Mouse (Mus musculus): ENCODE measurements around the gene Gja1. TPM values are rescaled to one million over a fixed set of nuclear protein-coding genes. Genes with fewer than 3 reads are reported as not detected.

The Gja1 gene
- total RNA-seq, 2 experiments from 2014 or later: 436 to 469 TPM

GRCm38 (mm10) chr10:56405934-56406333 is 28.8 kb downstream of the Gja1 start:
- intact Hi-C loops (cut with DNase I): no loop called here
- no peak for DNase-seq

GRCm38 (mm10) chr10:56406386-56407130 is 29.4 kb downstream of the Gja1 start:
- no peak for DNase-seq
- intact Hi-C loops (cut with DNase I): no loop called here

GRCm38 (mm10) chr10:56415894-56416570 is 38.9 kb downstream of the Gja1 start:
- intact Hi-C loops (cut with DNase I): no loop called here
- peak in 1 of 2 experiments; percentile 7 for DNase-seq

GRCm38 (mm10) chr10:56422518-56422917 is 45.4 kb downstream of the Gja1 start:
- DNase-seq: no peak
- intact Hi-C loops (cut with DNase I): no loop called here

- intact Hi-C loops (cut with DNase I): no loop called here
- no peak for DNase-seq
Observed at GRCm38 (mm10) chr10:56425016-56425798, 48.1 kb downstream of the Gja1 start.

GRCm38 (mm10) chr10:56426369-56426768 is 49.2 kb downstream of the Gja1 start:
- intact Hi-C loops (cut with DNase I): no loop called here
- DNase-seq: no peak

- intact Hi-C loops (cut with DNase I): no loop called here
- no peak for DNase-seq
Observed at GRCm38 (mm10) chr10:56427382-56427781, 50.3 kb downstream of the Gja1 start.

DNA sequence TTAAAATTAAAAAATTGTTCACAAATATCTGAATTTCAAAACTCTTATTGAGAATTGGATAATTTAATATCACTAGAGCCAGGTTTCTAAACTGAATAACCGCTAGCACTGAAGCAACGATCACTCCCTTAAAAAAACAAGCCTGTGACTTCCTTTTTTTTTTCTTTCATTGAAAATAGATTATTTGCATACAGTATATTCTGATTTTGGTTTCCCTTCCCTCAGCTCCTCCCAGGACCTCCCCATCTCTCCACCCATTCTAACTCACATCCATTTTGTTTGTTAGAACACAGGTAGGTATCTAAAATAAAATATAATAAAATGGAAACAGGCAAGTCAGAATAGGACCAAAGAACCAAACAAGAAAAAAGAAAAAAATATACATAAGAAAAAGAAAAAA is 50.7 kb downstream of the Gja1 start:
- DNase-seq: no peak
- intact Hi-C loops (cut with DNase I): no loop called here

- intact Hi-C loops (cut with DNase I): no loop called here
- no peak for DNase-seq
Observed at GRCm38 (mm10) chr10:56429011-56429410, 51.9 kb downstream of the Gja1 start.

DNA sequence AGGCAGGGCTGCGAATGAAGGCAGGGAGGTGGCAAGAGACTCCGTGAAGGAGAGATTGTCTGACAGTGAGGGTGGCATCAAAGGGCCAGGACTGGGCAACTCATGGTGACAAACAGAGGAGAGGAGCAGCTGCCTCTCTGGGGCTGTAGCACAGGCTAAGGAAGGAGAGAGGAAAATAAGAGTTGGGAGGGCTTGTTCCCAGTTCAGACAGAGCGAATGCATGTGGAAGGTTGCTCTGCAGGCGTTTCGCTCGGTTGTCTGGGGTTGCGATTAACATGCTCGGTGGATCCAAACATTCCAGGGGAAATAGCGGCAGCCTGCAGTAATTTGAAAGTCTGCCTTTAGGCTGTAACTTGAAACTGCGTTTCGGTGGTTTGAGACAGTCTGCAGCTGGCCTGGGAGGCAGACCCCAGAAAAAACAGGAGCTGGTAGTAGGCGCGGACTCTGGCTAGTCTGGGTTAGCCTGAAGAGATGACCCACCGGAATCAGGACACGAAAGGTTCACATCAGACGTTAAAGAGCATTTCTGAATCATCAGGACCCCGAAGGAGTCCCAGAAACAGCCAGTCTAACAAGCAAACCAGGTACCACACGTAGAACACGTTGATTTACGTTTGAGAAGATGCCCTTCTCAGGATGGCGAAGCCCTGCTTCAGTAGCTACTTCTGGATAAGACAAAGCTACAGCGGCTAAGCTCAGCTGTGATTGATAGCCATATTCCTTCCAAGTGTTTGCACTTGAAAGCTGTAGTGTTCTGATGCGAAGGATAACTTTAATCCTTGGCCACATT is 54.7 kb downstream of the Gja1 start:
- peak in 1 of 2 experiments; percentile 14 for DNase-seq
- intact Hi-C loops (cut with DNase I): no loop called here

DNA sequence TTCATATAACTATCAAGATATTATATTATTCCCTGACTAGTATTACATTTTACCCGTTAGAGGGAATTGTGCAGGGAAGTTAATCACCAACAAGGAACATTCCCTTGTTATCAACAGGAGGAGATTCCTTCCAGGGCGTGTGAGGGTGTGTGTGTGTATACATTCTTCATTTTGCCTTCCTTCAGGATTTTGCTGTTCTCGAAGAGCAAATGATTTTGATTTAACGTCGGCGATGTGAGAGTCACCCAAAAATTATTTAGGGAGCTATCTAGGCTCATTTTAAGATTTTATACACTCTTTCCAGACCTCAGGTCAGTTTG is 55.2 kb downstream of the Gja1 start:
- intact Hi-C loops (cut with DNase I): no loop called here
- no peak for DNase-seq

DNA sequence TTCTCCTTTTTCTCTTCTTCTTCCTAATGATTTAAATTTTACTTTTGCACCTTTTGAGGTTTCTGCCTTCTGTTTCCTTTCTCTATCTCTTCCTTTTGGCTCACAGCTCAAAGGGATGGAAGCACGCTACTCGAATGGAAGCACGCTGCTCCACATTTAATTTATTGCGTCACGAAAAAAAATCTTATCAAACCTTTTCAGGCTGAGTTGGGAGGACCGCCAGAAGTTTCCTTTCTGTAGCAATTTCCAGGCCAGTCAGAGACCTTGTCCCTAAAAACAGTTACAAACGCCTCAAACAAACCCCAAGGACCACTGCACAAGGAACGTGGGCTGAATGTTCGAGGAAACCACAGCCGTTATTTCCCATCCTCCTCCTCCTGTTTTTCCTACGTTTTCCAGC is 60.2 kb downstream of the Gja1 start:
- no peak for DNase-seq
- intact Hi-C loops (cut with DNase I): no loop called here

DNA sequence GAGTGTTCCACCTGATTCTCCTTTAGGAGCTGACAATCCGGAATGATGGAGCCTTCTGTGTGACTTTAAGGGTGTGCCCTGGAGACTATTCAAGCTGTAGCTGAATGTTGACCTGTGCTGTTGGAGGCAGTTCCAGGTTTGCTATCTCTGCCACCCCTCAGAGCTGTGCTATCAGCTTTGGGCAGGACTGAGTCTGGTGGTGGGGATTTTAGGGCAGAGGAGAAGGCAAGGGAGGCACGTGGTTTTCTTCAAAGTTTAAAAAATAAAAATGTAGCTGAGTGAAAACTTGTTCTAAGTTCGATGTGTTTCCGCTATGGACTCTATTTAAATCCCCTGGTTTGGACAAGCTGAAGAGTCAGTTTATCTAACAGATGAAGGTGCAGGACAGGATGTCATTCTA is 62.5 kb downstream of the Gja1 start:
- intact Hi-C loops (cut with DNase I): no loop called here
- no peak for DNase-seq

DNA sequence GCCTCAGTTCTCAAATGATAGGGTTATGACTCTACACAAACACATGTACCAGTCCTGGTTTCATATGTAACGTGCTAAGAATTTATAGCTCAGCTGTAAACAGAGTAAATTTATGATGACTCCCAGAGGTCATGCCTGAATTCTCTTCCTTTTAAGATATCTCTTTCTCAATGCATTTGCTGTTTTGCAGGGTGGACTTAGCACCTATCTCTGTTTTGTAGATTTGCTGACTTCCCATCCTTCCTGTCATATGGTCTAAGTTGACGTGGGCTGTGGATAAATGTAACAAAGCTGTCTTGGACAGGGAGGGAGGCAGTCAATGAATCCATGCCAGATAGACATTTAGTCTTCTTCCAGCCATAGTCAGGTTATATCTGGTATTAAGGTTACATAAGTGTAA is 67.3 kb downstream of the Gja1 start:
- DNase-seq: no peak
- intact Hi-C loops (cut with DNase I): no loop called here

- DNase-seq: no peak
- intact Hi-C loops (cut with DNase I): no loop called here
Observed at GRCm38 (mm10) chr10:56449030-56449429, 71.9 kb downstream of the Gja1 start.

Other genes starting within 250 kb of the Gja1 start
- 1 to 10 TPM; 3.8 to 4.0 TPM for gene Tbc1d32, start 148.6 kb upstream of the Gja1 start, total RNA-seq (2021)